Mouse (Mus musculus): ENCODE results near the gene Dnm3. TPM values are rescaled to one million over a fixed set of nuclear protein-coding genes. Genes with fewer than 3 reads are reported as not detected.

Gene Dnm3
- 100 to 1,000 TPM; 107 to 110 TPM for total RNA-seq (2021)

DNA sequence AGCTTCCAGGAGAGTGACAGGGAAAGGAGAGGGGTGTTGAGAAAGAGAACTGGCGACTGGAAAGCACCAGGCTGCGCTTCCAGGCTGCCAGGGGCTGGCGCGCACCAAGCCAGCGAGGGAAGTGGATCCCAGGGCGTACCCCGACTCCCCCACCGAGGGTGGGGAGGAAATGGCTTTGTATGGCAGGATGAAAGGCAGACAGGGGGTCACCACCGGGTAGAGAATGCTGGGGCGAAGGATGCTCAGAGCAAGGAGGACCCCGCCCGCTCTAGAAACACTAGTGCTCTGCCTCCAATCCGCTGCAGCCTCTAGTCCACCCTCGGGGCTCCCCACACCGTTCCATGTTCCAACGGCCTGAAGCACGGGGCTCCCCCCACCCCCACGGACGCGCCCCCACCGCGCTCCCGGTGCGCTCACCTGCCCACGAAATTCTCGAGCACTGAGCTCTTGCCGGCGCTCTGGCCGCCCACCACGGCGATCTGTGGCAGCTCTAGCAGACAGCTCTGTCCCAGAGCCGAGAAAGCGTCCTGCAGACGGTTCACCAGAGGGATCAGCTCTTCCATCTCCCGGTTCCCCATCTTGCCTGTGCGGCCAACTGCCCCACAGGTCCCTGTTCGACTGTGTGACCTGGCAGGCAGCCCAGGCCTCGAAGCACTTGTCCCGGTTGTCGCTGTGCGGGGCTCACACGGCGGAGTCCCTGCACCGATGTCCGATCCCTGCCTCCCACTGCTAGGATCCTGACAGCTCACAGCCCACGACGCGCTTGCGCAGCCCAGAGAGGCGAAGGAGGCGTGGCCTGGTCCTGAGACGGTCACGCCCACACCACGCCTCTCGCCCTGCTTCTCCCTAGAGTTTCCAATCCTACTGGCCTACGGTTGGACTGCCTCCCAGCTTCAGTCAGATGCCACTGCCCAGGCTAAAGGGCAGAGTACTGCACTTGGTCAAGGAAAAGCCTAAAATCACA lies at the start of gene Dnm3:
Gene Dnm3, minus strand, starts transcription at position 789 of the 964 bp plus-strand sequence.
- DNase-seq: peak; percentile 92
- intact Hi-C loops (cut with DNase I): loop anchor here (10.0 kb wide), 2 partner anchors 67 to 113 kb away; partner anchors contain the start of gene Mettl13

DNA sequence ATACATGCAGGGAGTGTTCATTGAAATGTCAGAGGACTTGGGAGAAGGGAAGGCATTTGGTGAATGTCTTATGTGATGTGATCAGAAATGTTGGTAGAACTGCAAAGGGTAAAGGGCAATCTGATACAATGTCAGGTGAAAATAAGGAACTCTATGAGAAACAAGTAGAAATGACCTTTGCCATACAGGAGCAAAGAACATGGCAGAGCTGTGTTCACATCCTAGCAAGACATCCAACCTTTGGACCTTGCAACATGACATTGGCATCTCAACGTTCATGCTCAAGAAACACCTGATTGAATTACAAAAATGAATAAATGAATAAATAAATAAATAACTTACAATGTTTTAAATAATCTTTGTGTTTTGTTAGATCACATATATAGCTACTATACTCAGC lies 37.3 kb upstream of the Dnm3 start:
- intact Hi-C loops (cut with DNase I): no loop called here

DNA sequence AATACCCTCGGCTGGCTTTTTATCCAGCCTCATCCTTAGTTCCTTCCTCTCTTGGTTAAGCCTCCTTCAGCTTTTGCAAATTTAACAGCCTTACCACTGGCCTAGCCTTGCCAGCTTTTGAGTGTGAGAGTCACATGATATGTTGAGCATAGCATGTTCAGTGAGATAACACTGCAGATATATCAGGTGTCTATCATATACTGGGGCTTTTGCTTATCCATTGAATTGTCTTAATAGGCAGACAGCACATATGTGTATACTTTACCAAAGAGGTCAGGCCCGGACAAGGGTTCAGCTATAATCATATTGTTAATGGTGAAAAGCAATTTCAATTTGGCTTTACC lies 32.2 kb upstream of the Dnm3 start:
- intact Hi-C loops (cut with DNase I): no loop called here
- no peak for DNase-seq

More for the DNA sequence above, 37.3 kb upstream of the Dnm3 start:
- no peak for DNase-seq

DNA sequence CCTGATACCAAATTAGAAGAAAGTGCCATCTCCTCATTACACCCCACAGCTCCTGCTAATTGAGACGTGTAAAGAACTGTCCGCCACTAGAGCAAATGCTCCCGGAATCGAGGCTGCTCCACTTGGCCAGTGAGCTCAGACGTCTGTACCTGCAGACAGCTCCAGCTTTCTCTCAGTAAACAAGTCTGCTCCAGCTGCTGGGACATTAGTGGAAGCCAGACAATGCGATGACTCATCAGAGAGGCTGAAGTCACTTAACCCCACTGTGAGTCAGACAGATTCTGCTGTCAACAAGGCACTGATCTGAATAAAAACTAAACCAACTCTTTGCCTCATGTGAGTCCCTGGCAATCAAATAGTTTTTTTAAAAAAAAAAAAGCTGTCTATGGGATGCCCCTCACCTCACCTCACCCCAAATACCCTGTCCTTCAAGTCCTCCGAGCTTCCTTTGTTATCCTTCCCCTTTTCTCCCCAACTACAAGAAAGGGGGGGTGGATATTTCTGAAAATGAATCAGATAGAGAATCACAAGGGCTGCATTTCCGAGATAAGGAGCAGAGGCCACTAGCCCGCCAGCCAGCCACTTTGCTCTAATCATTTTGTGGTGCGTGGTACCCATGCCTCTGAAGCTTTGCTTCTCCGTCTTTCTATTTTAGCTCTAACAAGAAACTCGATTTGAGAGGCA lies 31.6 kb upstream of the Dnm3 start:
- intact Hi-C loops (cut with DNase I): no loop called here
- DNase-seq: no peak

DNA sequence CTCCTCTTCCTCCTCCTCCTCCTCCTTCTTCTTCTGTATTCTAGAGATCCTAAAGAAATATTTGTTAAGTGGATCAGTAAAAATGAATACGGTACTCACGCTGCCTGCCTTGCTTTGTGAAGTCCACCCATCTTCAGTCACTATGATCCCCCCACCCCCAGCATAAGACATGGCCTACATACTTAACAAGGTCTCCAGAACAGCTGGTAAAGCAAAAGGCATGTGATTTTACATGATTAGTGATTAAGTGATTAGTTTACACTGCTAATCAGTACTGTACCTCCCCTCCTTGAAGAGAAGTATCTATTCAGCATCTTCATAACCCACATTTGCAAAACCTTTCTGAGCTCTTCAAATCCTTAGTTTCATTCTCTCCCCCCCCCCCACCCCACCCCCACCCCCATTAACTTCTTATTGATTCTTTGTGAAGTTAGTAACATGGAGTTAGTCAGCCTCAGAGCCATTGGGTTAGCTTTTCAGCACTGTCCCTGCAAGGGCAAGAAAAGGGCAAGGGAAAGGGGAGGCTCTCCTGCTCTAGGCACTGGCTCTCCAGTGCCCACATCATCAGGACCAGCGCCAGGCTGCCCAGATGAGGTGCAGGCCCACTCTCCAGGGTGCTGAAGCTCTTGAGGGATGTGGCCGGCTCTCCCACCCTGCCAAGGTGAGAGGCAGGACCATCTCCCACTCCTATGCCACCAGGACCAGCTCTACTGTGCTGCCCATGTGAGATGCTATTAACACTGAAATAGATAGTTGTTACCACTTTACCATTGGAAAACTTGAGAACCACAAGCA lies 30.6 kb upstream of the Dnm3 start:
- DNase-seq: no peak
- intact Hi-C loops (cut with DNase I): no loop called here

DNA sequence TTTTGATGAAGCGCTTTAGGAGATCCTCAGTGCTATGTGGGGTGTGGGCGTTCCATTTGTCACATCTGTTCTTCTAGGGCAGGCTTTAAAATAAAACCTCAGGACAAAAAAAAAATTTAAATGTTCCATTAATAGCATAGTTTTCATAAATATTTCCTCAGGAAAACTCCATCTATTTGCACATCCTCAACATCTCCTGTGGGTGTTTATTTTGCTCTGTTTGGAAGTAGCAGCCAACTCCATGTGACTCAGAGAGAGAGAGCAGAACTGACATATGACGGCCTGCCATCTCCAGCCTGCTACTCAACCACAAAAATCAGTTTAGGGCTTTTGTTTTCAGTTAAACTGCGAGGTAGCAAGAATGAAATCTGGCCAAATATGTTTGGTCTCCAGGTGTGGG lies 28.7 kb upstream of the Dnm3 start:
- intact Hi-C loops (cut with DNase I): no loop called here
- no peak for DNase-seq

DNA sequence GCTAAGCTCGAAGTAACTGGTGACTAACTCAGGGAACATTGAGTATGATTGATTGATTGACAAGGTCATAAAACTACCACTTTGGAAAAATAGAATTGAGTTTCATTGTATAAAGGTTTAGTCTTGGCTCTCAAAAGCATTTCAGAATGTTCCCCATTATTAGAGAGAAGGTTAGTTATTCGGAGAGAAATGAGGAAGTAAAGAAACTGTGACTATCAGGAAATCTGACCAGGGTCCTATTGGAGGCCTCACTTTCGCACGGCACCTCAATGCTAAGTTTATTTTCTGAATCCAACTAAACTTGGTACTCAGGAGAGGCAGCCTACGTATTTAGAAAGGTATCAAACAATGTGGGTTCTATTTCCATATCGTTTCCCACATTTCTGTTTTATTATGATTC lies 27.8 kb upstream of the Dnm3 start:
- intact Hi-C loops (cut with DNase I): no loop called here
- DNase-seq: no peak

DNA sequence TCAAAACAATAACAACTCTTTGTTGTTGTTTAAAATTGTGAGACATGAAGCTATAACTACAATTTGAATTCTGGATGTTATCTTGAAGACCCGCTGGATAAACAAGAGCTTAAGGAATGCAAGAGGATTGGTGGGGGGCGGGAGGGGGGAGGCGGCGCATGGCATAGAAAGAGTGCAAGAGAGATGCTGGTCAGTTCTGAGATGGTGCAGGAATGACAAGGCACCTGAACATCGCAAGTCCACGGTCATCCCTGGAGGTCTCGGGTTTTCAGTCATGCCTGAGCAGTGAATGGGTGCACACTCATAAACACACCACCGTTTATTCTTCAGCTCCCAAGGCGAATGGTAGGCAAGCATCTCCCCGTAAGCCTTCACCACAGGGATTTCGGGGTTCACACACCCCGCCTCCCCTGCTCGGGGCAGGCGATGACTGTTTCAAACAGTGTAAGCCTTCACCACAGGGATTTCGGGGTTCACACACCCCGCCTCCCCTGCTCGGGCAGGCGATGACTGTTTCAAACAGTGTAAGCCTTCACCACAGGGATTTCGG lies 1.2 kb downstream of the Dnm3 start:
- DNase-seq: no peak

DNA sequence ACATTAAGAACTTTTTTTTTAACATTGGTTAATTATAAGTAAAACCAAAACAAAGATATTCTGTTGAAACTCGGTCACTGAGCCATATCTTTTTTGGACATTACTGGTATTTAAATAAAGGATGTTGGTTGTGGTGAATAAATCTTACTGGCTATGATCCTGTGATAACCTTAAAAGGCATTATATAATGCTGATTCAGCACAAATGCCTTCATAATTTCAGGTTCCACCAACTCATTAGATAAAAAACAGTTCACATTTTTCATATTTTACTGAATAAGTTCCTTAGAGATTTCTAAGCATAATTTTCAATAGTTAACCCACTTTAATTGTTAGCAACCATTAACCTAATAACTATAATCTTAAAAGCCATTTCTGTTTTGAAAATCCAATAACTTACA lies 4.9 kb downstream of the Dnm3 start:
- no peak for DNase-seq
- intact Hi-C loops (cut with DNase I): loop anchor here (10.0 kb wide), 2 partner anchors 72 to 108 kb away; partner anchors contain the start of gene Mettl13

More for the DNA sequence above, 1.2 kb downstream of the Dnm3 start:
- intact Hi-C loops (cut with DNase I): loop anchor here (10.0 kb wide), 2 partner anchors 68 to 112 kb away; partner anchors contain the start of gene Mettl13

DNA sequence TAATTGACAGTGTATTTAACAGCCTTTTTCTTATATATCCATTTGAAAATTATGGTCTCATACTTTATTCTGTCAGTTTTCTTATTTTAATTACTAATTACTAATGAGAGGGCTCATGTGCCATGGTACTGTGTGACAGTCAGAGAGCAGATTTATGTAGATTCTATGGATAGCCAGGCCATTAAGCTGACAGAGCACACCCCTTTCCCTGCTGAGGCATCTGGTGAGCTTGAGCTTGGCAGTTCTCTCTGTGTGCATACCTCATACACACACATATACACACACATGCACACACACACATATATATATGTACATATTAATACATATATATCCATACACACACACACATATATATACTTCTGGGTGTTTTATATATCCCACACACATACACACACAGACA lies 6.7 kb downstream of the Dnm3 start:
- no peak for DNase-seq
- intact Hi-C loops (cut with DNase I): loop anchor here (10.0 kb wide), 2 partner anchors 74 to 106 kb away; partner anchors contain the start of gene Mettl13

DNA sequence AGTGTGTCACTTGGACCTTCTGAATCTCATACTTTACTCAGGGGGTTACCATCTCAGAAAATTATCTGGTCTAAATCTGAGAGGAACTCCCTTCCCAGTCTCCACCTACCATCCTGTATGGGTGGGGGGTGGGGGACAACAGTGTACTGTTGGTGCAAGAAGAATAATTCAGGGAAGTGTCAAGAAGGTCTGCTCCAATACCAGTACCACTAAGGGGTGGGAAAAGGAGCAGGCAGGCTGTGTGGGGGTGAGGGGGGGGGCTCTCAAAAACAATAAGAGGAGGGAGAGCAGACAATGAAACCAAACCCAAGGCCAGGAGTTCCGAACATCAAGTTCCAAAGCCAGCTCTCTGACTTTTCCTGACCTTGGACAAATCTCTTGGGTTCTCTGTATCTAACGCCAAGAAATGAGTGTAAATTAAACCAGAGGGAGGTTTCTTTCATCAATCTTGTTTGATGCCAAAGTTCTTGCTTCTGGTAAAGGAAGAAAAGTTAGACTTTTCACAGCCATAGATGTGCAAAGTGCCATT lies 8.0 kb downstream of the Dnm3 start:
- DNase-seq: no peak
- intact Hi-C loops (cut with DNase I): loop anchor here (10.0 kb wide), 2 partner anchors 75 to 105 kb away; partner anchors contain the start of gene Mettl13

DNA sequence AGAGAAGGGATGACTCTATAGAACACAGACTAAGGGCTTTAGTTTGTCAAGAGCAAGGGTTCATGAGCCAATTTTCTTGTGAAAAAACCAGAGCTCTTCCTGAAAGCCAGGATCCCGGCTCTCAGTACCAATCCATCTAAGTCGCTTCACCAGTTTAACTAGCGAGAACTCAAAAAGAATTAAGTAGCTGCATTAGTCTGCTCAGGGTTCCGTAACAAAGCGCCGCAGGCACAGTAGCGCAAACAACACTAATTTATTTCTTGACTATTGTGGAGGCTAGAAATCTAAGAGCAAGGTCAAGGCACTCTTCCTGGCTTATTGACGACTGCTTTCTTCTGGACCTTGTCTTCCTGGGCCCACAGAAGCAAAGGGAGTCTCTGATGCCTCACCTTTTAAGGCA lies 14.2 kb downstream of the Dnm3 start:
- no peak for DNase-seq
- intact Hi-C loops (cut with DNase I): no loop called here

DNA sequence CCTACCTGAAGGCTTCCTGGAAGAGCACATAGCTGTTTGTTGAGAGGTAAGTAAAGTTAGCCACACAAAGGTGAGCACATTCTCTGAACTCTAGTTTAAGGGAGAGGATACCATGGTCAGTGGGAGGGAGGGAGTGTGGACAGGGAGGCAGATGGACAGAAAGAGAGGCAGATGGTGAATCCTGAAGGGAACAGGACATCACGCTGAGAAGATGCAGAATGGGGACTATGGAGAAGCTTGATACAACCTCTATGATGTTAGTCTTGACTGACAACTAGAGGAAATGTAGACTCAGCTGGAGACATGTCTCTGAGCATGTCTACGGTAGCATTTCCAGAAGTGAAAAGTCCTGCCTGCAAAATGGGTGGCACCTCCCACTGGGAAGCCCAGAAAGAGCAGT lies 19.1 kb downstream of the Dnm3 start:
- DNase-seq: no peak
- intact Hi-C loops (cut with DNase I): no loop called here

DNA sequence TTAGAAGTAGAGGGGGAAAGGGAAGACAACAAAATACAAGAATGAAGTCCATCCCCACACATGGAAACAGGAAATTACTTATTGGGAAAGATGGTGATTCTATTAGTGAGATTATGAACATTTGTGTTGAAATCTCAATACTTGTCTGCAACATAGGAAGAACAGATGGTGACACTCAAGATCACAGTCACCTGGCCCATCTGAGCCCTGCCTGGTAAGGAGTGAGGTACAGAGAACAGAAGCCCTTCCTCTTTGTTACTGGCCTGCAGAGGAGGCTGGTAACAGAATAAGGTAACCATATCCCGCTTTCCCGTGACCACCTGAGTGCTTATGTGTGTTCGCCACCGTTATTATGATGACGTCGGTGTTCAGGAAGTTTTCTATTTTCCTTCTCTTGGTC lies 21.0 kb downstream of the Dnm3 start:
- intact Hi-C loops (cut with DNase I): no loop called here
- DNase-seq: no peak

DNA sequence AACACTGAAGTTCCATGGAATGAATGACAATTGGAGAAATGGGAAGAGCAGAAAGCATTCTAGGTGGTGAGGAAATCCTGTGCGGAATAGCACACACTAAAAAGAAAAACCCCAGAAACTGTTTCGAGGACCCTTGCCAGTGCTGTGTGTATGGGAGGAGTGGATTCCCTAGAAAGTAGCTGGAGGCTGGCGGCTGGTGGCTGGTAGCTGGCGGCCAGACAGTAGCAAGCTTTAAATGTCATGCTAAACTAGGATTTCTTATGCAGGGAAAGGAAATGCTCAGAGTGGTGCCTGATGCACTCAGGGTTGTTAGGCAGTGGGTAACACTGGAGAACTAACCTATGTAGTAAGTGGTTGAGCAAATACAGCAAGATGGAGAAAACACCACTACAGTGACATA lies 21.4 kb downstream of the Dnm3 start:
- intact Hi-C loops (cut with DNase I): no loop called here
- no peak for DNase-seq

DNA sequence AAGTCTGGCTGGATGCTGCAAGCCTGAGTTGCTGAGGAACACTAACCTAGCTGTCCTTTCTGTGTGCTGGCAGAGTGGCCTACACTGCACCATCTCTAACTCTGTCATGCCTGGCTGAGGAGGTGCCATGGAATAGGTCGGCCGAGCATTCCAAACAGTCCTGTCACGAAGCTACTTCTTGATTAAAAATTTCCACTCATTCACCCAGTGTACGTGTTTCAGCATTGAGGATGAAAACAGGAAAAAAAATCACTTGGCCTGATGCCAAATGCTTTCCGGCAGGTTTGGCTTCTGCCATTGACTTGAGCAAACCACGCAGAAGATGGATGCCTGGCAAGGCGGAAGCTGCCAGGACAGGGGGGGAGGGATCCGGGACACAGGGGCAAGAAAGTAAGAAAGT lies 24.3 kb downstream of the Dnm3 start:
- intact Hi-C loops (cut with DNase I): no loop called here
- peak; percentile 23 for DNase-seq

DNA sequence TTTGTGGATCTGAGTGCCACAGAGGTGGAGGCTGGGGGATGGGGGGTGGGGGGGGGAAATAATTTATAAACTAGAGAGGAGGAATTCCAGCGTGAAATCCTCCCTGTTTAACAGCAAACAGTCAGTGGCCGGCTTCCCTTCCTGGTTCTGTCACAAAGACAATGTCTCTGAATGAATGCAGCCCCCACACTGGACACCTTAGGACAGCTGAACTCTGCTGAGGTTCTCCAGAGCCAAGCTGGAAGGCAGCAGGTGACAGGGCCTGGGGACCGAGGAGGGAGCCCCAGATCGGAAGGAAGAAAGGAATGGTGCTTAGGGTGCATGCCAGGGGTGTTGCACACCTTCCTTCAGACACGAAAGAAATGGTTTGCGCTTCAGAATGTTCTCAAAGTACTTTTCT lies 24.8 kb downstream of the Dnm3 start:
- intact Hi-C loops (cut with DNase I): no loop called here

DNA sequence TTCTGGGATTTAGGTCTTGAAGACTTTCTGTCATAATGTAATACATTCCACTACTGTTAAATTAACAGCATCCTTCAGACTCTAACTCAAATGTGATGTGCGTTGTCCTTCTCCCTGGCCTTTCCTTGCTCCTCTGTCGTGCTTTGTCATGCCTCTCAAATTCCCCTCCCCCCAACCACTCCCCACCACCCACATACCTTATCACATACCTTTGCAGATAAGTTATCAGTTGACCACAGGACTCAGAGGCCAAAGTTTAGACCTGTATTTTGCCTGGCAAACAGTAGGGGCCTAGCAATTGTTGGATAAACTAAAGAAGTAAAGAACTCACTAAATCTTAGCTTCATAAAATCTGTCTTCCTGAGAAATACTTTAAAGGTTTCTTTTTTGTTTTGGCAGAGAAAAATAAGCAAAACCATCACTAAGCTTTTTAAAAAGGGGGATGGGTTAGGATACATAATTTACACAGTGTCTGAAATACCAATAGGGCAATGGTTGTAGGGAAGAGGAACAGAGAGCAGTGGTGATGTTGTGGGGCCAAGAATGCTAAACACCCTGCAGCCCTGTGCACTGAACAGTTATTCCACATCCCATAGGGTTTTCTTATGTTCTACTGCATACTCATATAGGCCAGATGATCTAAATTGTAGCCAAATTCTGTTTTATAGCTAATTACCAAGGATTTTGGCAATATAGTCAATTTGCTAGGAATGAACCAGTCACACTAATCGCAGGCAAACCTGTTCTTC lies 28.5 kb downstream of the Dnm3 start:
- intact Hi-C loops (cut with DNase I): no loop called here

More for the DNA sequence above, 24.8 kb downstream of the Dnm3 start:
- no peak for DNase-seq

DNA sequence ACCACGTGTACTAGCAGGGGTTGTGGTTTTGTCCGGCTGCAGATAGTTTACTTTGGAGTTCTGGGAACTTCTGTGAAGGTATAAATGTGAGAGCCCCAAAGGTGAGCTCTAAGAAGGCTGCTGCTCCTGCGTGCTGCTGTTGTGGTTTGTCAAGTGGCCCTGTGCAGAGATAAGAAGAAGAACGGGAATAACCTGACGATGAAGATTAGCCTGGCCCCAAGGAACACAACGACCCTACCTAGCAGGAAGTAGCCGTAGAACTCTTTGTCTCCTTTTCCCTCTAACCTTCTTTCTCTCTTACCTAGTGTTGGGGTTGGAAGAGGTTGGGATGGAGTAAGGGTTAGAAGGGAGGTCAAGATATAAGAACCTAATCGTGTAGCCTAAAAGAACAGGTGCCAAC lies 33.0 kb downstream of the Dnm3 start:
- intact Hi-C loops (cut with DNase I): no loop called here
- DNase-seq: no peak

More for the DNA sequence above, 28.5 kb downstream of the Dnm3 start:
- no peak for DNase-seq

DNA sequence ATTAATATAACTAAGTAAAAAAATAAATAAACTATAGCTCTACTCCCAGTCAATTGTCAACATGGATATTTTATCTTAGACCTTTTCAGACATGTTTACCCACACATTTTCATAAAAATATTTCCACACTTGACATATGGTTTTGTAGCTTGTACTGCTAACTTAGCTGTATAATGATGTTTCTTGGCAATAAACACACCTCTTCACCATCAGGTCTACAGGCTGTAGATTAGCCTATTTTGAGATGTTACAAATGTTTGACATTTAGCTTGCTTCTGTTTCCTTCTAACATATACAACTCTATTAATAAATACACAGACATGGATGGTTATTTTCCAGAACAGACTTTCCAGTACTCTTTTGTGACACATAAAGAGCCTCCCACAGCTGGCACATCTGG lies 38.3 kb downstream of the Dnm3 start:
- intact Hi-C loops (cut with DNase I): no loop called here

More for the DNA sequence above, 38.3 kb downstream of the Dnm3 start:
- no peak for DNase-seq
